8 mouse cellular contexts compared by ENCODE assay signal in genomic region chr6:127541617-127542374, GRCm38 (mm10). TPM values are rescaled to one million over a fixed set of nuclear protein-coding genes. Genes with fewer than 3 reads are reported as not detected.
A peak's percentile ranks its signal among the peaks of the same experiment; 100 is the strongest.
DNase-seq lines count a peak whose midpoint lies in the region; ATAC-seq lines count a peak whose summit lies in the region.

No protein-coding gene starts in this region.

- ATAC-seq in intestine, embryonic 14.5 days (replicated peaks; ENCODE audit: low FRiP score, low TSS enrichment, low read depth) = no peak

- H3K4me3 ChIP-seq in intestine, embryonic 14.5 days (ENCODE audit: low read depth, low read length) = no peak overlapping the region

- 35% methylated on average over 18 of the region's 18 CpGs for WGBS in intestine, embryonic 14.5 days

- intact Hi-C loops in left cerebral cortex, postnatal 25 days (cut with DNase I) = loop anchor here (2.0 to 10.0 kb wide), 3 partner anchors 41 to 603 kb away; partner anchors contain the start of gene Tspan9

- no peaks in the 10 kb centered on the region for H3K9me3 ChIP-seq in intestine, embryonic 14.5 days (ENCODE audit: control insufficient read depth, low read length)

- H3K27me3 ChIP-seq in intestine, embryonic 14.5 days (replicated peaks; ENCODE audit: control insufficient read depth, insufficient read depth, low read length) = no peaks in the 10 kb centered on the region

- DNase-seq in urinary bladder, postnatal 25 days (ENCODE audit: low spot score) = peak; percentile 35
- no peak for DNase-seq in urinary bladder, postnatal 4 days (ENCODE audit: low spot score in 2 of 2)
- DNase-seq in cerebellum, adult 18-20 months = peak; percentile 35 to 46
- peak; percentile 59 to 92 for DNase-seq in frontal cortex, adult 2 months (ENCODE audit: extremely low spot score in 1 of 2, low spot score in 1 of 2)
- peak; percentile 68 for DNase-seq in intestine, embryonic 14.5 days (ENCODE audit: low spot score)
- DNase-seq in left cerebral cortex, postnatal 25 days (ENCODE audit: low spot score in 2 of 2) = peak; percentile 82 to 88
- peak; percentile 51 to 53 for DNase-seq in natural killer cell, adult 2 months (ENCODE audit: low spot score in 2 of 2)
- peak; percentile 67 for DNase-seq in thymus, postnatal 25 days

- no peaks in the 10 kb centered on the region for H3K36me3 ChIP-seq in intestine, embryonic 14.5 days (ENCODE audit: control insufficient read depth, insufficient read depth, low read length)

- H3K27ac ChIP-seq in intestine, embryonic 14.5 days (ENCODE audit: low read depth) = no peak overlapping the region

- H3K4me1 ChIP-seq in intestine, embryonic 14.5 days (replicated peaks; ENCODE audit: control insufficient read depth, insufficient read depth, low read length) = peaks cover 5% of the 10 kb centered on the region

- H3K9ac ChIP-seq in intestine, embryonic 14.5 days (ENCODE audit: low read length) = no peak overlapping the region

- no peak overlapping the region for H3K4me2 ChIP-seq in intestine, embryonic 14.5 days (ENCODE audit: low read length)

RNA-seq across cellular contexts. Expression of gene Cracr2a, which starts 19.3 kb away (rescaled TPM):
- polyA plus RNA-seq in frontal cortex, adult 2 months (2012; rRNA removed) = 0.90 and 0.96 TPM in 2 replicates
- polyA plus RNA-seq in intestine, embryonic 14.5 days (2014; fragmentation: Nextera tagmentation; extraction: Ambion mirVana) = 1.7 and 2.1 TPM in 2 replicates
- total RNA-seq in left cerebral cortex, postnatal 25 days (2021) = 1 to 10 TPM; 1.8 to 2.8 TPM

Comparison
In these comparisons a context has a peak if more than half of its experiments do, and no peak if none do; other contexts are left out.
1. DNase-seq: peak in urinary bladder, postnatal 25 days (single experiment), cerebellum, adult 18-20 months (2 of 2), frontal cortex, adult 2 months (2 of 2), intestine, embryonic 14.5 days (single experiment), left cerebral cortex, postnatal 25 days (2 of 2), natural killer cell, adult 2 months (2 of 2) and thymus, postnatal 25 days (single experiment); none in urinary bladder, postnatal 4 days (0 of 2).